Mouse (Mus musculus) lung, adult 2 months (tissue): ENCODE data around the gene Krt7.

Experiments
- CTCF ChIP-seq: fragments of 200-500 bp; IDR thresholded peaks from 2 replicates; pipeline ENCODE4 v1.5.1; 2011; ENCODE audit warnings: mild to moderate bottlenecking, low read length, control low read depth; ENCODE audit not compliant: insufficient read depth
- POLR2A ChIP-seq: fragments of 200-500 bp; IDR thresholded peaks from 2 replicates; pipeline ENCODE4 v1.6.1; 2011; ENCODE audit warnings: low read depth, mild to moderate bottlenecking, control low read depth, low read length, borderline replicate concordance; ENCODE audit errors: extremely low read depth

- TF ChIP-seq CTCF, result no peak
- TF ChIP-seq POLR2A, result no peak
Observed at GRCm38 (mm10) chr15:101390203-101390602, 20.6 kb upstream of the Krt7 start.
